Mouse (Mus musculus) embryo, embryonic 10.5 days (tissue): ENCODE results near the gene Gm9736.
"Not testable (repeated sequence)": the region's sequence is repeated elsewhere in the genome, so short reads cannot be mapped to it uniquely, and the experiment has no call there.

Experiments
- DNase-seq: peaks from one replicate; pipeline ENCODE4 v3.0.0-alpha.2; 2015; ENCODE audit warnings: low spot score

The Gm9736 gene

DNA sequence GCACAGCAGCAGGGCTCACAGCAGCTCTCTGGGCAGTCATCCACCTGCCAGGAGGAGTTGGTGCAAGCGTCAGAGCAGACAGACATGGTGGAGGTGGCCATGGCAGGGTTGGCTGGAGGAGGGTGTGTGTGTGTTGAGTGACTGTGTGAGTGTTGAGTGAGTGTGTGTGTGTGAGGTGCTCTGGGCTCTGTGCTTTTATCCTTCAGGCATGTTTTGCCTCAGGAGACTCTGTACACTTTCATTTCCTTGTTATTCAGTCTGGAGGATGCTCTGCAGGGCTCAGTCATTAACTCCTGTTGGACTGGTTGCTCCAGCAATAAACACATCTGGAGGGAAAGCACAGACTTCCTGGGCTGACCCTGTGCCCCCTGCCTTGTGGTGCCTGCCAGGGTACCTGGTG is at the start of gene Gm9736:
Gm9736 (minus strand) TSS at position 101 of the 400 bp plus-strand sequence.
- not testable (repeated sequence) for DNase-seq

DNA sequence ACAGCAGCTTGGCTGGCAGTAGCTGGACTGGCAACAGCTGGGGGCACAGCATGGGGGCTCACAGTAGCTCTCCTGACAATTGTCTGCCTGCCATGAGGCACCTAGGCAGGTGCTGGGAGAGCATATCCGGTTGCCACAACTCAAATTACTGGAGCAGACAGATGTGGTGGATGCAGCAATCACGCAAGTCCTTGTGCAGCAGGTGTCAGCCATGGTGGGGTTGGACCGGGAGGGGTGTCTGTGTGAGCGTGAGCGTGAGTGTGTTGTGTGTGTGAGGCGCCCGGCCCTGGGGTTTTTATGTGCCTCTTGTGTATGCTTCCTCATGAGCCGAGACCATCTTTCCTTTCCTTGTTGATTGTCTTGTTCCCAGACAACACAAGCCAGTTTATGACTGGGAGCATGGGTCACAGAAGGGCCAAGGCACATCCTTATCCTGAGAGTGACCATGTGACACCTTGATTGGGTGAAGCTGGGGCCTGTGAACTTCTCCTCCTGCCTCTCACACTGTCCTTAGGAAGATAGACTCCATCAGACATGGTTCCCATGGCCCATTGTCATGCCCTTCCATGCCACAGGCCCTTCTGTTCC is 47.9 kb upstream of the Gm9736 start, which contains the start of gene Gm19668:
Gm19668 (minus strand) TSS at position 213 of the 588 bp plus-strand sequence.
- DNase-seq = no peak

DNA sequence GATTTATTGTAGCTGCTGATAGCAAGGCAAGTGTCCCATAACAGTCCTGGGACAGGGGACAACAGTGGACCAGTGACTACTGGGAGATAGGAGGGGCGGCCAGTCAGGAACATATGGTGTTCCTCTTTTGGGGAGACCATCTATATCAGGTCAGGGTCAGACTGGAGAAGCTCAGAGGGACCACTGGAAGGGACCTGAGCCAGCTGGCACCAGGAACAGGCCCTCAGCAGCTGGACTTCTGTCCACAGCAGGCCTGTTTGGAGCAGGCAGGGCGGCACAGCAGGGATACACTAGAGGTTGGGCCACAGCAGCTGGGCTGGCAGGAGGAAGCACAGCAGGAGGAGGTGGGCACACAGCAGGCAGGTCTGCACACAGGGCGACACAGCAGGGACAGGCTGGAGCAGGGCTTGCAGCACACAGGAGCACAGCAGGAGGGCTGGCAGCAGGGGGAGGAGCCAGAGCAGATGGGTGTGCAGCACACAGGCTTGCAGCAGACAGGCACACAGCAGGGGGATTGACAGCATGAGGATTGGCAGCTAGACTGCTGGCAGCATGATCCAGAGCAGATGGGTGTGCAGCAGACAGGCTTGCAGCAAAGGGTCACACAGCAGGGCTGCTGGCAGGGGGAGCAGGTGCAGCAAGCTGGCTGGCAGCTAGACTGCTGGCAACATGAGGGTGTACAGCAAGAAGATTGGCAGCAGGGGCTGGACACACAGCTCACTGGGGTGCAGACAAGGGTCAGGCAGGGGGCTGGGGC is 47.2 kb upstream of the Gm9736 start:
- not testable (repeated sequence) for DNase-seq

DNA sequence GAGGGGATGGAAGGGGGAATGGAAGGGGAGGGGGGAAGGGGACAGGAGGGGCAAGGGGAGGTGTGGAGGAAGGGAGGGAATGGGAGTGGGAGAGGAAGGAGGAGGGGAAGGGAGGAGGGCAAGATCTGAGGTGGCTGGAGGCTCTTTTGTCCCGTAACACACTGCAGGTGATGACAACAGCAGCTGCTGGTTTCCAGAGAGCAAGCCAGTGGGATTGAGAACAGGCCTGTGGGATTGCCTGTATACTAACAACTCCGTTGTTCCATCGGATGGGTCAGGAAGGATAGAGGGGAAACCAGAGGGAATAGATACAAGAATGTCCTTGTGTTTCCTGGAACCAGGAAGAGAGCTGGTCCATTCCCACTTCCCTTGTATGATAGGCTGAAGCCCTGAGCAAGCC is 46.5 kb upstream of the Gm9736 start:
- peak; percentile 9 for DNase-seq

DNA sequence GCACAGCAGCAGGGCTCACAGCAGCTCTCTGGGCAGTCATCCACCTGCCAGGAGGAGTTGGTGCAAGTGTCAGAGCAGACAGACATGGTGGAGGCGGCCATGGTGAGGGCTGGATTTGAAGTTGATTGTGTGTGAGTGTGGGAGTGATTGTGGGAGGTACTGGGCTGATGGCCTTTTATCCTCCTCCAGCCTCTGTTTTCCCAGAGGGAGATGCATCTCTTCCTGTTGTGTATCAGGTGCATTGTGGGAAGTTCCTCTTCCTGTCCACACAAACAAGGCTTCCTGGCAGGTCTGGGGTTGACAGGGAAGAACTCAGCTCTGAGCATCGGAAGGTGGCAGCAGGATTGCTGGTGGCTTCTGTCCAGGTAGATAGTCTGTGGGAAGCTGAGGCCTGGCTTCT is 43.8 kb upstream of the Gm9736 start, which contains the start of gene Gm9639:
Gm9639 (minus strand) TSS at position 101 of the 400 bp plus-strand sequence.
- no peak for DNase-seq

DNA sequence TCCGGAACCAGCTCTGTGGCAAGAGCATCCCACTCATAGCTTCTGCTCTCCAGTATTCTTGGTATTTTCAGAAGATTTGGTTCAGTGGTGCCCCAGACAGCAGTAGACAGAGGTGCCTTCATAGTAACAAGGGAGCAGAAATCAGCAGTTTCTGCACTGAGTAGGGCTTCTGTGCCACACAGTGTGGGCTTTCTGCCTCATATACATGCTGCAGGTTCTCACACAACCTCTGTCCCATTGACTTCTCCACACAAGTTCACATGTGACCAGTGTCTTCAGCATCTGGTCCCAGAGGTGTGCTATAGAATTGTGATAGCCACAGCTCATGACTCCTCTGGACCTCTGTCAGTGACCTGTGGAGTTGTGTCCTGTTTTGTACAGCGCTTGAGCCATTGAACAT is 37.5 kb upstream of the Gm9736 start:
- no peak for DNase-seq

DNA sequence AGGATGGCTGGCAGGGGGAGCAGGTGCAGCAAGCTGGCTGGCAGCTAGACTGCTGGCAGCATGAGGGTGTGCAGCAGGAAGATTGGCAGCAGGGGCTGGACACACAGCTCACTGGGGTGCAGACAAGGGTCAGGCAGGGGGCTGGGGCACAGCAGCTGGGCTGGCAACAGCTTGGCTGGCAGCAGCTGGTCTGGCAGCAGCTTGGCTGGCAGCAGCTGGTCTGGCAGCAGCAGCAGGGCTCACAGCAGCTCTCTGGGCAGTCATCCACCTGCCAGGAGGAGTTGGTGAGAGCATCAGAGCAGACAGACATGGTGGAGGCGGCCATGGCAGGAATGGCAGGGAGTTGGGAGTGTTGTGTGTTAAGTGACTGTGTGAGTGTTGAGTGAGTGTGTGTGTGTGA is 36.7 kb upstream of the Gm9736 start, which contains the start of gene Gm7137:
Gm7137 (minus strand) TSS at position 325 of the 400 bp plus-strand sequence.
- not testable (repeated sequence) for DNase-seq

DNA sequence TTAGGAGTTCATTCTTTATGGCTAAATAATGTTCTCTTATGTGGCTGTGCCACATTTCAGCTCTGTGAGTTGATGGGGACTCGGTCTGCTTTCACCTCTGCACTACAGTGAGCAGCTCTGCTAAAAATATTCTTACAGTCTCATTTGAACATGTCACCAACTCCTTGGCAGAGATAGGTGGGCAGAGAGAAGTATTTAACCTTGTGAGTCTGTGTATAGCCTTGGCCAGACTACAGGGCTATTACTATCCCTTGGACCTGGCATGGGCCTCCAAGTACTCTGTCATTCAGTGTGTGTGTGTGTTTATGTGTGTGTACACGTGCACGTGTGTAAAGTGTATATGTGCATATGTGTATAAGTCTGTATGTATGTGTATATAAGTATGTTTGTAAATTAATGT is 32.2 kb upstream of the Gm9736 start:
- DNase-seq = not testable (repeated sequence)

DNA sequence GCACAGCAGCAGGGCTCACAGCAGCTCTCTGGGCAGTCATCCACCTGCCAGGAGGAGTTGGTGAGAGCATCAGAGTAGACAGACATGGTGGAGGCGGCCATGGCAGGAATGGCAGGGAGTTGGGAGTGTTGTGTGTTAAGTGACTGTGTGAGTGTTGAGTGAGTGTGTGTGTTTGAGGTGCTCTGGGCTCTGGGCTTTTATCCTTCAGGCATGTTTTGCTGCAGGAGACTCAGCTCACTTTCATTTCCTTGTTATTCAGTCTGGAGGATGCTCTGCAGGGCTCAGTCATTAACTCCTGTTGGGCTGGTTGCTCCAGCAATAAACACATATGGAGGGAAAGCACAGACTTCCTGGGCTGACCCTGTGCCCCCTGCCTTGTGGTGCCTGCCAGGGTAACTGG is 31.3 kb upstream of the Gm9736 start, which contains the start of gene Gm3250:
Gm3250 (minus strand) TSS at position 101 of the 400 bp plus-strand sequence.
- not testable (repeated sequence) for DNase-seq

DNA sequence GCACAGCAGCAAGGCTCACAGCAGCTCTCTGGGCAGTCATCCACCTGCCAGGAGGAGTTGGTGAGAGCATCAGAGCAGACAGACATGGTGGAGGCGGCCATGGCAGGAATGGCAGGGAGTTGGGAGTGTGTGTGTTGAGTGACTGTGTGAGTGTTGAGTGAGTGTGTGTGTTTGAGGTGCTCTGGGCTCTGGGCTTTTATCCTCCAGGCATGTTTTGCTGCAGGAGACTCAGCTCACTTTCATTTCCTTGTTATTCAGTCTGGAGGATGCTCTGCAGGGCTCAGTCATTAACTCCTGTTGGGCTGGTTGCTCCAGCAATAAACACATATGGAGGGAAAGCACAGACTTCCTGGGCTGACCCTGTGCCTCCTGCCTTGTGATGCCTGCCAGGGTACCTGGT is 25.7 kb upstream of the Gm9736 start, which contains the start of gene Gm7138:
Gm7138 (minus strand) TSS at position 101 of the 400 bp plus-strand sequence.
- not testable (repeated sequence) for DNase-seq

DNA sequence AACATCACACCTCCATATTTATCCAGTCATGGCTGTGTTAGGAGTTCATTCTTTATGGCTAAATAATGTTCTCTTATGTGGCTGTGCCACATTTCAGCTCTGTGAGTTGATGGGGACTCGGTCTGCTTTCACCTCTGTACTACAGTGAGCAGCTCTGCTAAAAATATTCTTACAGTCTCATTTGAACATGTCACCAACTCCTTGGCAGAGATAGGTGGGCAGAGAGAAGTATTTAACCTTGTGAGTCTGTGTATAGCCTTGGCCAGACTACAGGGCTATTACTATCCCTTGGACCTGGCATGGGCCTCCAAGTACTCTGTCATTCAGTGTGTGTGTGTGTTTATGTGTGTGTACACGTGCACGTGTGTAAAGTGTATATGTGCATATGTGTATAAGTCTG is 21.0 kb upstream of the Gm9736 start:
- not testable (repeated sequence) for DNase-seq

DNA sequence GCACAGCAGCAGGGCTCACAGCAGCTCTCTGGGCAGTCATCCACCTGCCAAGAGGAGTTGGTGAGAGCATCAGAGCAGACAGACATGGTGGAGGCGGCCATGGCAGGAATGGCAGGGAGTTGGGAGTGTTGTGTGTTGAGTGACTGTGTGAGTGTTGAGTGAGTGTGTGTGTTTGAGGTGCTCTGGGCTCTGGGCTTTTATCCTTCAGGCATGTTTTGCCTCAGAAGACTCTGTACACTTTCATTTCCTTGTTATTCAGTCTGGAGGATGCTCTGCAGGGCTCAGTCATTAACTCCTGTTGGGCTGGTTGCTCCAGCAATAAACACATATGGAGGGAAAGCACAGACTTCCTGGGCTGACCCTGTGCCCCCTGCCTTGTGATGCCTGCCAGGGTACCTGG is 20.1 kb upstream of the Gm9736 start, which contains the start of gene Gm3238:
Gm3238 (minus strand) TSS at position 101 of the 400 bp plus-strand sequence.
- not testable (repeated sequence) for DNase-seq

DNA sequence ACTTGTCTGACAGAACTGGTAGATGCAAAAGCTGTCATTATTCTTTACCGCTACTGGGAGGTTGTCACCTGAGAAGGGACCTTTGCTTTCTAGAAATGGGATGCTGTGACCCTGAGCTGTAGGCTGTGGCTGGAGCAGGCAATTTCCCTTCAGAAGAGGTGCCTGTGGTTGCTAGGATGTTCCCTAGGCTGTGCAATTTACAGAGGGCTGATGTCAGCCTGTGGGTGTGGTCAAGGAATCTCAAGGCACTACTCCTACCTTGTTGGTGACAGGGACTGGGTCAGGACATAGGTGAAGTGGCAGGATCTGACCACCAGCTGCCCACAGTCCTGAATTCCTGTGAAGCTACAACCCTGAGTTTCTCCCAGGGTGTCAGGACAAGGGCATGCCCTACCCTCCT is 18.6 kb upstream of the Gm9736 start:
- no peak for DNase-seq

DNA sequence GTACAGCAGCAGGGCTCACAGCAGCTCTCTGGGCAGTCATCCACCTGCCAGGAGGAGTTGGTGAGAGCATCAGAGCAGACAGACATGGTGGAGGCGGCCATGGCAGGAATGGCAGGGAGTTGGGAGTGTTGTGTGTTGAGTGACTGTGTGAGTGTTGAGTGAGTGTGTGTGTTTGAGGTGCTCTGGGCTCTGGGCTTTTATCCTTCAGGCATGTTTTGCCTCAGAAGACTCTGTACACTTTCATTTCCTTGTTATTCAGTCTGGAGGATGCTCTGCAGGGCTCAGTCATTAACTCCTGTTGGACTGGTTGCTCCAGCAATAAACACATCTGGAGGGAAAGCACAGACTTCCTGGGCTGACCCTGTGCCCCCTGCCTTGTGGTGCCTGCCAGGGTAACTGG is 8.4 kb upstream of the Gm9736 start, which contains the start of gene Gm3233:
Gm3233 (minus strand) TSS at position 101 of the 400 bp plus-strand sequence.
- not testable (repeated sequence) for DNase-seq

DNA sequence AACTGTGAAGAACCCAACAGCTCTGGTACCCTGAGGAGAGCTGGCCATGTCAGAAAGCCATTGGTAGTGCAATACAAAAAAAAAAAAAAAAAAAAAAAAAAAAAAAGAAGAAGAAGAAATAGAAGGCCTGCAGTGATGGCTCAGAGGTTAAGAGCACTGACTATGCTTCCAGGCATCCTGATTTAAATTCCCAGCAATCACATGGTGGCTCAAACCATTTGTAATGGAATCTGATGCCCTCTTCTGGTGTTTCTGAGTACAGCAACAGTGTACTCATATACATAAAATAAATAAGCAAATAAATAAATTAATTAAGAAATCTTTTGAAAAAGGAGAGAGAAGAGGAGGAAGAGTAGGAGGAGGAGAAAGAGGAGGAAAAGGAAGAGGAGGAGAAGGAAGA is 2.3 kb upstream of the Gm9736 start:
- DNase-seq = no peak

DNA sequence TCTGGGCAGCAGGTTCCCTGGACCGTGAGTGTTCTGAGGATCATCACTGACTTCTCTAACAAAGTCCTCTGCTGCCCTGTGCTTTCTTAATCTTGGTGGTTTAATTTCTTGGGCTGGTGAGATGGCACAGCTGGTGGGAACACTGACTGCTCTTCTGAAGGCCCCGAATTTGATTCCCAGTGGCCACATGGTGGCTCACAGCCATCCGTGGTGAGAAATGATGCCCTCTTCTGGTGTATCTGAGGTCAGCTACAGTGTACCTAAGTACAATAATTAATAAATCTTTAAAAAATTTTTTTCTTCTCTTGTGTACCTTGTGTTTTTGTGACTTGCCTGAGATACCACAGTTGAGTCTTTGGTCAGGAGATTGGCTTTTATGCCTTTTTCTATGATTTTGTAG is 1.2 kb upstream of the Gm9736 start:
- not testable (repeated sequence) for DNase-seq

DNA sequence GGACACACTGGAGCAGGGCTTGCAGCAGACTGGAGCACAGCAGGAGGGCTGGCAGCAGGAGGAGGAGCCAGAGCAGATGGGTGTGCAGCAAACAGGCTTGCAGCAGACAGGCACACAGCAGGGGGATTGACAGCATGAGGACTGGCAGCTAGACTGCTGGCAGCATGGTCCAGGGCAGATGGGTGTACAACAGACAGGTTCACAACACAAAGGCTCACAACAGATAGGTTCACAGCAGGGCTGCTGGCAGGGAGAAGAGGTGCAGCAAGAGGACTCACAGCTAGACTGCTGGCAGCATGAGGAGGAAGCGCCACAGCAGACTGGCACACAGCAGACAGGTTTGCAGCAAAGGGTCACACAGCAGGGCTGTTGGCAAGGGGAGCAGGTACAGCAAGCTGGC is 468 bp downstream of the Gm9736 start:
- not testable (repeated sequence) for DNase-seq

DNA sequence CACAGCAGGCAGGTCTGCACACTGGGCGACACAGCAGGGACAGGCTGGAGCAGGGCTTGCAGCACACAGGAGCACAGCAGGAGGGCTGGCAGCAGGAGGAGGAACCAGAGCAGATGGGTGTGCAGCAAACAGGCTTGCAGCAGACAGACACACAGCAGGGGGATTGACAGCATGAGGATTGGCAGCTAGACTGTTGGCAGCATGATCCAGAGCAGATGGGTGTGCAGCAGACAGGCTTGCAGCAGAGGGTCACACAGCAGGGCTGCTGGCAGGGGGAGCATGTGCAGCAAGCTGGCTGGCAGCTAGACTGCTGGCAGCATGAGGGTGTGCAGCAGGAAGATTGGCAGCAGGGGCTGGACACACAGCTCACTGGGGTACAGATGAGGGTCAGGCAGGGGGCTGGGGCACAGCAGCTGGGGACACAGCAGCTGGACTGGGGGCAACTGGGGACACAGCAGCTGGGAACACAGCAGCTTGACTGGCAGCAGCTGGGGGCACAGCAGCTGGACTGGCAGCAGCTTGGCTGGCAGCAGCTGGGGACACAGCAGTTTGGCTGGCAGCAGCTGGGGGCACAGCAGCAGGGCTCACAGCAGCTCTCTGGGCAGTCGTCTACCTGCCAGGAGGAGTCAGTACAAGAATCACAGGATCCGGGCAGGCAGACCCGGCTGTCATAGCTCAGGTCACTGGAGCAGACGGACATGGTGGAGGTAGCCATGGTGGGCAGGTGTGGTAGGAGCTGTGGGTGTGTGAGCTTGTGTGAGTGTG is 9.0 kb downstream of the Gm9736 start, which contains the start of gene Gm18596:
Gm18596 (minus strand) TSS at position 715 of the 765 bp plus-strand sequence.
- DNase-seq = not testable (repeated sequence)

DNA sequence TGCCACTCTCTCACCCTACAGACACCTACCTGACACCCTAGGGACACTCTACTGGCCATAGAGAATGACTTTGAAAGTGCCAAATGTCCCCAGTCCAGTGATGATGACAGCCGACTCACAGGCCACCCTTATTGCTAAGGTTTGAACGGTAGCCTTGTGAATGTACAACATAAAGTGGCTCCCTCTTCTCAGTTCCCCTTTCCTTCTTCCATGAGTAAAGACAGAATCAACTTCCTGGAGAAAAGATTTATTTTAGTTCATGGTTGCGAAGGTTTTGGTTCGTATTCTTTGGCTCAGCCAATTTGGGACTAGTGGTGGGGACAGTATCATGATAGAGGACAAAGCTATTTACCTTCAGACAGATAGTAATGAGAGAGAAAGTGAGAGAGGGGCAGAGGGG is 12.2 kb downstream of the Gm9736 start:
- no peak for DNase-seq

DNA sequence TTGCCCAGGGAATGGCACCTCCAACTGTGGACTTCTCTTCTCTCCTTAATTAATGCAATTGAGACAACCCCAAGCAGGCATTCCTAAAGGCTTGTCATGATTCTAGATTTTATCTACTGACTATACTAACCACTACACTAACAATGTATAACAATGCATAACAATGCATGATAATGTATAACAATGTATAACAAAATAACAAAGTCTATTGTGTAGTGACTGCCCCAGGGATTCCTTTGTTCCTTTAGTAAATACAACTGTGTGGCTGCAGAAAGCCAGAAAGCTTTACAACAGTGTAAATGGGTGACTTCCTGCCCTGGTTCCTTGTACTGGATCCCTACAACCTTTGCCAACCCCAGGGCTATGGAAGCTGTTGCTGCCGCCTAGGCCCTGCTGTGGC is 15.2 kb downstream of the Gm9736 start:
- DNase-seq = no peak

DNA sequence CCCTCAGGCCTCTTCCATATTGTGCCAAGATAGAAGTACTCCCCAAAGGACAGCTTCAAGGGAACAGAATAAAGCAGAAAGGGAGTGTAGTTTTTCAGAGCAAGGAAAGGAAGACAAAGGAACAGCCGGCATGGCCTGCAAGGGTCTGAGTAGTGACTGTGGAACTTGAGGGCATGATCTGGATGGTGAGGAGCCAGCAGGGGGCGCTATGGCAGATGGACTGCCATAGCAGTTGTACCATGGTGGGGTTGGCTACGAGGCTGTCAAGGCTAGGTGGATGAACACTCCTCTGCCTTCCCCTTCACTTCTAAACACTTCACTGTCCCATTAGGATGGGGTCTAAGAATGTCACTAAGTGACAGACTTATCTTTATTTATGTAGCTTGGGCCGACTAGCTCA is 21.9 kb downstream of the Gm9736 start:
- peak; percentile 30 for DNase-seq

DNA sequence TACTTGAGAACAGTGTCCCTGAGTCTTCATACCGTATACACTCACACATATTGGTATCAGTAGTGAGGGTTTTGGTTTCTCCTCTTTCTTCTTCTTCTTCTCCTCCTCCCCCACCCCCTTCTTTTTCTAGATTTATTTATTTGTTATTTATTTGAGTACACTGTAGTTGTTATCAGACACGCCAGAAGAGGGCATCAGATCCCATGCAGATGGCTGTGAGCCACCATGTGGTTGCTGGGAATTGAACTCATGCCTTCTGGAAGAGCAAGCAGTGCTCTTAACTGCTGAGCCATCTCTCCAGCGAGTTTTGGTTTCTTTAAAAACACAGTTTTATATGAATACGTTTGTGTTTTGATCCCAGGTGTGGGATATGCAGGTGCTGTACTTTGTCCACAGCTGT is 22.9 kb downstream of the Gm9736 start:
- no peak for DNase-seq
